Mouse (Mus musculus) layer of hippocampus, adult 11-12 months (tissue): ENCODE data around the gene Mettl11b.
"Not testable (repeated sequence)": the region's sequence is repeated elsewhere in the genome, so short reads cannot be mapped to it uniquely, and the experiment has no call there.

Experiments used
- DNase-seq: peaks from one replicate; pipeline ENCODE4 v3.0.0; 2022; ENCODE audit warnings: low spot score

The Mettl11b gene

DNA sequence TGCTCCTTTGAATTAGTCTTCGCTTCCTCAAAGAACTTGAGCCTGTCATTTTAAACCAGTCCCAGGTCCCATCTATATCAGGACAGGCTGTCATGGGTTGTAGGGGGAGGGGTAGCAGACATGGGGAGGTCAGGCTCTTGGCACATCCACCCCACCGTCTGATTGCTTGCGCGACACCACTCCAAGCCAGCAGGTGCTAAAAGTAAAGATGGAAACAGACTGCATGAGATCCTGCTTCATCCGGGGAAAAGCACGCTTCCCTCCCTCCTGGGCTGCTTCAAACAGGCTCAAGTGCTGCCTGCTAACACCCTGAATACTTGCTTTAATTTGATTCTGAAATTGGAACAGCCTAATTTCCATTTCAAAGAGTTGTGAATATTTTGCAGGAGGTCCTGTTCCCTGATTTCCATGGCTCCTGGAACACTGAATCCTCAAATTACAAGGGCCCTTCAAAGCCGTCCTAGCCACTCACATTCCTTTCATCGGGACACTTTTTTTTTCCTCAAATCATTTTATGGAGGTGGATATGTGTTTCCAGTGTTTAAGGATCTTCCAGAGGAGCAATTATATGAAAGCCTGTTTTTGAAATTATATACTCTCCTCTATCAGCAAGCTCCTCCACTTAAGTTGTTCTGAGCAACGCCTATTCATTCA lies at the start of gene Mettl11b:
Gene Mettl11b (minus strand): TSS at position 127 of the 654 bp plus-strand sequence.
- DNase-seq, result no peak

DNA sequence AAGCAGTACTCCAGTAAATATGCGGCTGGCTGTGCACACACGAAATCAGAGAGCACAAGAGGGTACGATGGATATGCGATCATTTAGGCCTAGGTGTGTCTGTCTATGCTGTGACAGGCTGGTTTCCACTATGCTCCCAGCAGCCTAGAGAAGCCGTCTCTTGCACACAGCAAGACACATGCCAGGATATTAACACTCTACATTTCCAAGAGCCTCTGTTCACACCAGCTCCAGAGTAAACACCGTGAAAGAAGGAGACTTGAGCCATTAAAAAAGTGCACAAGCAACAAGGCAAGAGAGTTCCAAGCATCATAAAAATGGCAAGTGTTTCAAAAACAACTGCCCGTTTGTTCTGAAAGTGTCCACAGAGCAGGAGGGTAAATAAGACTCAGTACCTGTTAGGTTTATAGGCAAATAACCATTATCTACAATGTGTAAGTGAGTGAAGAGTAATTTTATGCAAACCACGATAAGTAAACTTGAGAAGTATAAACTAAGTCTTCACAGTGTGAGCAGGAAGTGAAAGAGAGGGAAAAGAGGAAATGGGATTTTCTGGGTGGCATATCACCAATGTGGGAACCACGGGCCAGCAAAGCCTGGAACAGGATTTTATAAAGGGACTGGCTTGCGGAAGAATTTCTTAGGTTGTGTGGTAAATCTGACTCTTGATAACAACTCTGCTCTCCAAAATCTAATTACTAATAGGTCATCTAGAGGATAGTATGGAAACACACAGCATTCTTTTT lies 32.6 kb upstream of the Mettl11b start:
- no peak for DNase-seq

DNA sequence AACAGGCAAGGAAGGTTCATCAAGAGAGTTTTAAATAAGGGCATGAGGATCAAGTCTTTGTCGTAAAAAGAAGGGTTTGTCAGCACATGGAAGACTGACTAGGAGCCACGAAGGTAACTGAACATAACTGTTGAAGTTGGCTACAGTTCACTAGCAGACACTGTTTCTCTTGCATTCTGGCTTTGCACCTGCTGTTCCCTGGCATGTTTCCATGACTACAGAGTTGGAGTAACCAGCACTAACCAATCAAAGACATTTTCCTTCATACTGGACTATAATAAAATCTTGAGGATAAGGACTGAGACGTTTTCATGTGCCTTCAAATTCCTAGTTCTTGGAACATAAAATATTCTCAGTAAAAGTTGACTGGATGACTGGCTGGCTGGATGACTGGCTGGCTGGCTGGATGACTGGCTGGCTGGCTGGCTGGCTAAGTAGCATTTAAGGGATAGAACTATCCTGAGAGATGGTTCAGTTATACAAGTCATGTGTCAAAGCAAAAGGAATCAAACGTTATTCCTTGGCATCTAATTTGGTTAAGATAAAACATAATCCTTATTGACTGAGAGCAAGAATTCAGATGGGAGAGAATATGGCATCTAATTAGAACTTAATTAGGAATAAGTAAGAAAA lies 26.4 kb upstream of the Mettl11b start:
- DNase-seq, result no peak

DNA sequence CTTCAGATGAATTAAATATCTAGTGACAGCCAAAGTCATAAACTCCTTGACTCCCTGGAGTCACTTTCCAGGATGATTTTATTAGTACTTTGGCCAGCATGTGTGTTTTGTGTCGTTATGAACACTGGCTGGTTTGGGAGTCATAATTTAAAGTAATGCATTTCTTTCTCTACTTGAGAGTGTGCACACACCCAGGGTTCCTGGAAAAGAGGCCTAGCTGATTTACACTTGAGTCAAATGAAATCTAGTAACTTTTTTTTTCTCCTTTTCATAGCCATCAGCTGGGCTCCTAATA lies 12.2 kb upstream of the Mettl11b start:
- no peak for DNase-seq

DNA sequence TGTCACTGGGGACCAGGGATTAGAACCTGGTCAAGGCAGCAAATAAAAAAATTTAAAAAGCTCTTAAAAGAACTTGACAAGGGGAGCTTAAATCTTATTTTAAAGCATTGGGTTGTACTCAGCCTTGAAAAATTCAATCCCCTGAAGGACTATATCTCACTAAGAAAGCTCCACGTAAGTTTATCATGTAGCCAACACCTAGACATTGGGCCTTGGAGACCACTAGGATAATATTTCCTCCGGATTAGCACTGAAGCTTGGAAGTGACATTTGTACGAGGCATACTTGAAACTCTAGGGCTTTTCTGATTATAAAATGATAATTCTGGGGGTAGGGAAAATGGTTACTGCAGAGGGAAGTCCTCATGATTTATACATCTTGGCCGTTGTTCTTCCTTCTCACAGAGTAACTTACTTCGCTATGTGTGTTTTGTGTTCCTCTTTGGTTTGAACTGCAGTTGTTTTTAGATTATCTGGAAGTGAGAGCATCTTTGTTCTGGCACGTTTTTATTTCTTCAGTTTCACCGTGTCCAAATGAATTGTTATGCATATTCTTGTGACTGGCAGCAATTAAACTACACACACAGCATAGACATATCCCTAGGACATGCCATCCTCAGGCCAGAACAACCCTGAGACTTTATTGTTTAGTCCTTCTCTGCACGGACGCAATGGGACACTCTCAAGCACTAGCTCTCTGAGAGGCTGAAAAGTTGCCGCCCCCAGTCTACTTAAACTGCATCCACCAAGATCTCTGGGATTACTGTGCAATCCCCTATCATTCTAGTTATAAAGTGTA lies 11.6 kb upstream of the Mettl11b start:
- no peak for DNase-seq

DNA sequence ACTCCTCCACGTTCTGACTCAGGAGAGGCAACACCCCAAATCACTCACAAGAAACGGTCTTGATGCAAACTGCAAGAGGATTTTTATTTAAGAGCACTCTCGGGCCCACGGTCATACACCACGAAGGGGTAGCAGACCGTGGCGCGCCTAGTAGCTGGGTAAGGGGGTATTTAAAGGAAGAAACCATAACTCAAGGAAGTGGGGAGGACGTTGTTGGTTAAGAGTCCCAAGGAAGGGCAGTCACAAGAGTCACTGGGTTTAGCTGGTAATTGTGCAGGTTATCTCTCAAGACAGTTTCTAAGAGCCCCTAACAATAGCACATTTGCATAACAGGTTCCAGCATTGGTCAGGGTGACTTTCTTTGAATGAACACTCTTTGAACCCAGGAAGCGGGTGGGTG lies 6.1 kb upstream of the Mettl11b start:
- not testable (repeated sequence) for DNase-seq

DNA sequence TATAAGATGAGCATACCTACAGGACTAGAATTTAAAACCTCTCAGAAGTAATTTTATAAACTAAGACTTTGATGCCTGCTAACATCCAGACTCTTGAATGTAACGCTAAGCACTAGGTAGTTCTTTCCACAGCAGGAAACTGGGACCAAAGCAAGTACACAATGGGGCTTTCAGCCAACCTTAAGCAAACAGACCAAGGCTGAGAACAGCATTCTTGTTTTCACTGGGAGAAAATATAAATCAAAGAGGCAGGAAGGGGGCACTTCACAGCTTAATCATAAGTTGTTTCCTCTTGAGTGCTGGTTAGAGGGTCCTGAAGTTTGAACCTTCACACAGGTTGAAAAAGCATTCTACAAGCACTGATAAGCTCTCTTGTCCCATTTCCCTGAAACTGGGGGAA lies 1.1 kb downstream of the Mettl11b start:
- DNase-seq, result no peak

DNA sequence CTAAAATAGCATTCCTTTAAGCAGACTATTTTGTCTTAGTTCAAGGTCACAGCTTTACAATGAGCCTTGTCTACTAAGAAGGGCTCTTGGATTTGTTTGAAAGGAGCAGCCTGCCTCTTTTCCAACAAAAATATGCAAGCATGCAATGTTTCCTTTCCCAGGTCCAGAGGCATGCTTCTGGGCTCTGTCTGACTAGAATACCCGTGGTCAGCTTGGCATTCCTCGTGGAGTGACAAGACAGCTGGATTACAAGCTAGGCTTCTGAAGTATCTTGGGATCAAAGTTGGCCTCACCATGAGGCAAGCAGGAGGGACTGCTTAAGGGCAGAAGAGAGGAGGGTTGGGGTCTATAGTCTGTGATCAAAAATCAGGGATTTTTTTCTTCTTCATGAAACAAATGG lies 16.4 kb downstream of the Mettl11b start:
- no peak for DNase-seq

DNA sequence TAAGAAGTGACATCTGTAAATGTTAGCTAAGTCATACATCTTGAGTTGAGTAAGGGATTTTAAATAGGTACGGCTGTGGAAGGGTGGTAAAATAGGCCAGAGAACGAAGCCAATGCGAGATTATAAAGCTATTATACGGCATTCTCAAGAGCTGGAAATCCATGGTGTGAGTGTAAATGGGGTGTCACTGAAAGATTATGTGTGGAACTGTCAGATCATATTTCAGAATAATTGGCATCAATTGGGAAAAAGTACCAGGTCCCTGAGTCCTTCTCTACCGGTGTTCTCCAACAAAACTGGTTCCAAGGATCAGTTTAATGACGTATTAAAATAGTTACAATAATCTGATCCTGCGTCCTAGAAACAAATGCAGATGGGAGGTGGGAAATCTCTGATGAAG lies 24.5 kb downstream of the Mettl11b start:
- DNase-seq, result no peak

DNA sequence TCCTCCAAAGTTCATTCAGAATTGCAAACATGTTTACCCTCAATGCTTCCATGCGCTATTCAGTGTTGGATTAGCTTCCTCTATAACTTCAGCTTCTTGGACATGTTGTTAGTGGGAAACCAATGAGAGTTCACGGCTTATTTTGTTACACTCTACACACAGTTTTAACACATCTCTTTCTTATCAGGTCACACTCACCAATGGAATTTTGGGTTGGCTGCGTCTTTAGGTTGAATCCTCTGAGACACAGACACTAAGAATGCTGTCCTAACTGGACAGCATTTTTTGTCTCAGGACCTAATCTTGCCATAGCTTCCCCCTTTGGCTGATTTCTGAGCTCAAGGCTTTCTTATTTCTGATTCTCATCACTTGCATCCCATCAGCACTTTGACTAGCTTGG lies 25.3 kb downstream of the Mettl11b start:
- no peak for DNase-seq

DNA sequence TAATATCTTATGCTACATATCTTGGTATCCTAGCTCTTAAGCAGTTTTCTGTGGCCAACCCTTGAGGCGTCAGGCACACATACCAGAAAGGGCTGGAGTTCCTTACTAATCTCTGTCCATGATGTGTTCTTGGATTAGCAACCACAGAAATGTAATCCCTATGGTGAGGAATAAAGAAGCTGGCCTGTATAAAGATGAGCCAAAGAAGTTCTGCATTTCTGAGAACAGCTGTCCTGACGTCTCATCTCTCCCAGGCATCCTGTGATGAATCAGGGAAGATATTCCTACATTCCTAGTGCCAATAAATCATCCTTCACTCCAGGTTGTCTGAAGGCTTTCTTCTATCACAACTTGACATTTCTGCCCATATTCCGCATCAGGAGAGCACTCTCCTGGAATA lies 33.2 kb downstream of the Mettl11b start:
- DNase-seq, result no peak

DNA sequence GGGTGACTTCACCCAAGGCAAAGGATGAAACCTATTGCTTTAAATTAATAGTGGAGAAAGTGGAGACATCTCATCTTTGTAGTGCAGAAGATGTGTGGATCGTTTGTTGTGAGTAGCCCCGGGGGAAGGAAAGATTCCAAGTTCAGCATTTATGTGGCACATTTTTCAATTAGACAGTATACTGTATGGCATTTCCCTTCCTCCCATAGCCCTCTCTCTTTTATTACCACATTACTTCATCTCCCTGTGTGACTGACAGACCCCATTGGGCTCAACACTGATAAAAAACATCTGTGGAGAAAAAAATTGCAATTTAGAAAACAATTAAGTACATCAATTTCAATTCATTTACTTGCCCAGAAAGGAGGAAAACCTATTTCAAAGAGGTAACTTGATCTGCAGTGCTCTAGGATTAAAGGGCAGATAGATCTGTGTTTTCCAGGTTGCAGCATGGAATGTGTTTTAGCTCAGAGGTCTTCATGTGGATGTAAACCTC lies 42.0 kb downstream of the Mettl11b start:
- no peak for DNase-seq

DNA sequence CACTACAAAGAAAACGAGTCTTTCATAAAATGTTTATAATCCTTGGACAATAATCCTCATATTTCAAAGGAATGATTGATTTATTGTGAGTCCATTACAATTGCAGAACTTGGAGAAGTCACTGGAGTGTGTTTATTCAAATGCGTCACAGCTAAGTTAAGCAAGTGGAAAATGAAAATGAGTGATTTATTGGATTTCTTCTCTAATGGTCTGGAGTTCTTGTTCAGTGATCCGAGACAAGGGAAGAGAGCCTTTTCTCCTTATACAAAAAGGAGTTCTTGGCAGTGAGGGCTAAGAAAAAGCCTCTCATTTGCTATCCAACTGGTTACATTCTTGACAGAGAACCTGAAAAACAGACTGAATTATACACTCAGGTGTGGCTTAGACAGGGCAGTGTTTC lies 42.9 kb downstream of the Mettl11b start:
- DNase-seq, result no peak

DNA sequence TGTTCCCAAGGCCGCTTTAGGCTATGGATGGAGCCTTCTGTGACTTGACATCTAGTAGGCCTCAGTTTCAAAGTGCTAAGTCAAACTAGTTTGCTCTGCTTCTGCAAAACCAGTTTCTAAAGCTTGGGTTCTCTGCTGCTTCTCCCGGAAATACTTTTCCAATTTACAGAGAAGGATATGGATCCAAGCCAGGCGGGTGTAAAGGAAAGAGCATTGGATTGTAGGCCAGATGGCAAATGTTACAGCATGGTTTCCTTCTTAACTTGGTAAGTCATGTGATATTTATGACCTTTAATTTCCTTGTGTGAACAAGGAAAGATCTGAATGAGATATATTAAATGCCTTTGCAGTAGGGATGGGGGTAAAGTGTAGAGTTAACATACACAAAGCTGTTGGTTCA lies 52.2 kb downstream of the Mettl11b start:
- DNase-seq, result no peak

DNA sequence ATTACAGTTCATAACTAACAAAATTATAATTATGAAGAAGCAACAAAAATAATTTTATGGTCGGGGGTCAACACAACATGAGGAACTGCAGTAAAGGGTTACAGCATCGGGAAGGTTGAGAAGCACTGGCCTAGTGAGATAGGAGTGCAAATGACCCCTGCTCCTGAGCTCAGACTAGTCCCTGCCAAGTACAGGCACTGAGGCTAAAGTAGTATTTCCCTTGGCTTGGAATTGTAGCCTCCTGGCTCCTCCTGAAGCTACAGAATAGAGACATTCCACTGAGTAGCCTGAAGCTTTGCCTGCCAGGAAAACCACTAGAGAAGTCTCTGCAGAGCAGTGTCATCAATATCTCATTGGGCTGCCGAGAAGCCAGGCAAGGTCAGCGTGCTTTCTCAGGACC lies 53.7 kb downstream of the Mettl11b start:
- no peak for DNase-seq

DNA sequence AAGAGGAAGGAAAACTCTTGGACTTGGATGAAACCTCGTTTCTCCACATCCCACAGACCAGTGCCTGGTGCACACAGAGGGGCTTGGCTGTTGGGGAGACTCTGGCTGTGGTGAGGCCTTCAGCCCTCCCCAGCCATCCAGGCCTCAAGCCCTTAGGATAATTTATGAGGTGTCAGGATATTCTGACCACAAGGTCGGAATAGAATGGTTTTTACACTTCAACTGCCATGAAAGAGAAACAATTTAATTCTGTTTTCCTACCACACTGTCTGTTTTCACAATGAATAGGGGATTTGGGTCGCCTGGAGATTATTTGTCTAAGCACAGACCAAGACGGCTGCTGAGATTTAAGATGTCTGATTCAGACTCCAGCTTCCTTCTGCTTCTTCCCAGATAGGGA lies 54.3 kb downstream of the Mettl11b start:
- no peak for DNase-seq

DNA sequence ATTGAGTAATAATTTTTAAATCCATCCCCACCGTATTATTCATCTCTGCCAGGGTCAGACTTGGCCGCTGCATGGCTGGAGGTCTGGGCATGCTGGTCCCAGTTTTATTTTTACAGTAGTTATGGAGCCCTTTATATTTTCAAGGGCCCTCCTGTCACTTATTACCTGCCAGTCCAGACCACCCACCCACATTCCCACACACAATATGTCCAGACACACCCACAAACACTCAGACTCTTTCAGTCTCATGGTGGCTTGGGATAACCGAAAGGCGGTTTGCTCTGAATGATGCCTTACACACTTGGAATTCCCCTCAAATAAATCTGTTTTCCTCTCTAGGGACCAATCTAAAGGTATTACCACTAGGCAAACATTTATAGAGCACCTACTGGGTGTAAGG lies 55.1 kb downstream of the Mettl11b start:
- no peak for DNase-seq

DNA sequence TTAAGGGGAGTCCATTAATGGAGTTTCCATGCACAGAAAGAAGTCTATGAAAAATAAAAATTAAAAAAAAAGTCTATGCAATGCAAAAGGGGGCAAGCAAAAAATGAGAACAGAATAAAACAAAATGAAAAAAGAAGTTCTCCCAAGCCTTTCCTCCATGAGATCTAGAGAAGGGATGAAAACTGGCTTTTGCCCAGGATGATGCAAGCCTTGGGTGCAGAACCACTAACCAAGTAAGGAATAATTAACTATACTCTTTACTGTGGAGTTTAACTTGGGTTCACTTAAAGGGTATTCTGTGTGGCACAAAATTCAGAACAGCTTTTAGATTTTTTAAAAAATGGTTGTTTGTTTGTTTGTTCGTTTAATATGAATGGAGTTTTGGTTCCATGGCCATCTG lies 62.6 kb downstream of the Mettl11b start:
- no peak for DNase-seq

DNA sequence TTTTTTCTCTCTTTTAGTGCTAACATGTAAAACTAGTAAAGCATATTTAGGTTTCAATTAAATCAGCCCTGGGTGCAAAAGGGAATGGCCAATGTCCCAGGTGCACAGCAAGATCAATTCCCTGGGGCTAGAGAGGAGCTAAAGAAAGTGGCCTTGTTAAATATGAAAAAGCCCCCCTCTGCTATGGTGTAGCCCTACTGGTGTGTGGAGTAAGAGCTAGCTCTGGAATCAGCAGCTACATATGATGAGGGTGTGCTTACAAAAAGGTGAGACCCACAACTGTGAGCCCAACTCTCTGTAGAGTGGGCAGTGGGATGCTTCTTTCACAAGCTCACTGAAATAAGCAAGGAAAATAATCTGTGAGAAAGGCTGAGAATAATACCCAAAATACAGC lies 66.5 kb downstream of the Mettl11b start:
- no peak for DNase-seq

DNA sequence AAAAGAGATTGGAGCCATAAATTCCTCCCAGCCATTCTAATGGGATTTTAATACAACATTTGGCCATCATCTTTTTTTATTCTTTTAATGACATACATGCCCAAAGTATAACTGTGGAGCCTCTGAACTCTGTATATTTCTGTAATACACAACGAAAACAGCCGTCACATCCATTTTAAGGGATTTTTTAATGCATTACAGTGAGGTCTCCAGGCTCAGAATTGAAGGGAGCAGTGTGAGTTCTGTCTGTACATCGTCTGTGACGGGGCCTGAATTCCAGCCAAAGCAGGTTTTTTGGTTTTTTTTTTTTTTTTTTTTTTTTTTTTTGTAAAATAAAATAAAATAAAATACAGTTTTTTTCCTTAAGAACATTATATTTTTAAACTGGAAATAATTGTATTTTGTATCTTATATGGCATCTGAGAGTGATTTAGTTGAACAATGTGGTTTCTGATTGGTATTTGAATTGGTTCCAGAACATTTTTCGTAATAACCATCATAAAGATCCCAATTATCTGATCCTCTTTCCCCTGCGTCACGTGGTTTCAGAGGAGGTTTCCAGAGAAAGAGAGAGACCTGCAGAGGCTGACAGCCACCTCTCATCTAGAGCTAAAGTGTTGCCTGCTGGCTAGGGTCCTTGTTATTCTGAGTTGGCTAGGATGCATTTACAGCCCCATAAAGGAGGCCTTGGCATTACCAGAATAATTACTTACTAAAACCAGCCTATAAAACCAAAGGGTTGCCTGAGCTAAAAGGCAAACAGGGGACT lies 67.1 kb downstream of the Mettl11b start:
- no peak for DNase-seq

DNA sequence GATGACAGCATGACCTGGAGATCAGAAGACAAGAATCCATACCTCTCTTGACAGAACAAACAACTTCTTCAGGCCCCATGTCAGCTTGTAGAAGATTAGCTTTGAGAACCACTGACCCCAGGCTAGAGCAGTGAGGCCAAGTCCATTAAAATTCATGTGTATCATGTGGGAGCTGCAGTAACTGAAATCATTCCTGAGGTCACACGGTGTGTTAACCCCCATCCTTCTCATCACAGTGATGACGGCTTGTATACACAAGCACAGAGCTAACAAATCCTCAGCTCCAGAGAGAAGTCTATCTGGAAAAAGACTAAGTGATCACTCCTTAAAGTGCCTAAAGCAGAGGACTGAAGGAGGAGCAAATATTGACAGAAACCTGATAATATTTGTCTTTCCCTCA lies 68.0 kb downstream of the Mettl11b start:
- no peak for DNase-seq

DNA sequence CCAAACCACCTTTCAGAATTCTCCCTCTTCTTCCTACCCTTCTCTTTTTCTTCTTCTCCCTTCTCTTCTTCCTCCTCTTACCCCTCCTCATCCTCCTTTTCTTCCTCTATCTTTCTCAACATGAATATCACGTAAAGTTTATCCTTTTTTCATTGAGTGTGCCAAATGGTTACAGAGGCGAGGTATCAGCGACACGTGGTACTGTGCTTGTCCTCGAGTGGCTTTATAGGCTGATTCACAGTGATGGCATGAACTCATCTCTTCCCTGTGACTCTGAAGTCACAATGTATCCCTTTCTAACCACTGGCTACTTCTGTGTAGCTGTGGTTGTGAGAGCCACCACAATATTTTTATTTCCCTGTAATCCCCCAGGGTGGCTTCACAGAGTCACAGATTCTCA lies 68.6 kb downstream of the Mettl11b start:
- DNase-seq, result no peak
